ENCODE assay signal across 14 mouse cellular contexts in the genomic region with DNA sequence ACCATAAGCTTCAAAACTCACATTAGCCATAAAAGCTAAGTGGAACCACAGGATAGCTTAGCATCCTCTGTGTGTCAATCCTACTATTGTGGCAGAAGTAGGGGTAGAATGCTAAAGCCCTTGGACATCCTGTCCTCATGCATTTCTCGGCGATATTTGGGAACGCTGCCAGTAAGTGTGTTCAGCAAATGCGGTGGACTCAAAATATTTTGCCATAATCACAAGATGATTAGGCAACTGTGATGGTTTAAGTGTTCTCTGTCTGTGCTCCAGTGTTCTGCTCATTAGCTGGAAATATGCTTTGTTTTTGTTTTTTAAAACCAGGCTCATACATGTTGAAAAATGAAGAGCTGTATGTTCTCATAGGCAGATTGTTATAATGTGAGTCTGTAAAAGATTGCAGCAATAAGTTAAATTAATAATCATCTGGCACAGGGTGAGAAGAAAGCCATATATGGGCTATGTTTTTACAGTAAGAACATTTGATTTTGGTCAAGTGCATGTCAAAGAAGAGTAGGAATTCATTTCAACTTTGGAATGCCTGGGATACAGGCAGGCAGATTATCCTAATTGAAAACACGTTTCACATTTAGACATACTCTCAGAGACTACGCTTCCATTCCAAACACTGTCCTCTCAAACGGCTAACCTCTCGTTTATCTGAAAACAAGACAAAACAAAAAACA. TPM values are rescaled to one million over a fixed set of nuclear protein-coding genes. Genes with fewer than 3 reads are reported as not detected.
DNase-seq lines count a peak whose midpoint lies in the region; ATAC-seq and TF ChIP-seq lines count a peak whose summit lies in the region.
"Had no signal": no experiment of that assay in that cellular context is flagged by ENCODE, and none has a peak within 500 bp of the region (broad histone marks: within the 10 kb centered on the region; RNA-seq: fewer than 3 reads in every experiment).

No protein-coding gene starts in this region.

- 79% methylated on average over 8 of the region's 8 CpGs for WGBS in heart, embryonic 10.5 days
- 38% methylated on average over 8 of the region's 8 CpGs for WGBS in lung, embryonic 14.5 days
- 42% methylated on average over 8 of the region's 8 CpGs for WGBS in stomach, postnatal 0 days

- no peak for TF ChIP-seq EP300 in stomach, postnatal 0 days (optimal IDR thresholded peaks at IDR 0.05)

- no peaks in the 10 kb centered on the region for H3K4me1 ChIP-seq in heart, embryonic 10.5 days
- H3K4me1 ChIP-seq in lung, embryonic 14.5 days (ENCODE audit: insufficient read depth): peaks cover 8% of the 10 kb centered on the region
- H3K4me1 ChIP-seq in stomach, postnatal 0 days (replicated peaks; ENCODE audit: control insufficient read depth, insufficient read depth): 0 out of 2 replicates have a peak, but pooled peaks cover 2% of the 10 kb centered on the region
- H3K4me1 ChIP-seq: forebrain, embryonic 12.5 days; midbrain, embryonic 13.5 days had no signal

- no peaks in the 10 kb centered on the region for H3K9me3 ChIP-seq in heart, embryonic 10.5 days
- no peaks in the 10 kb centered on the region for H3K9me3 ChIP-seq in lung, embryonic 14.5 days (ENCODE audit: low read depth, low read length)
- no peaks in the 10 kb centered on the region for H3K9me3 ChIP-seq in stomach, postnatal 0 days (ENCODE audit: control insufficient read depth, low read length)
- H3K9me3 ChIP-seq: forebrain, embryonic 12.5 days; midbrain, embryonic 13.5 days had no signal

- peak; percentile 68 for ATAC-seq in lung, embryonic 14.5 days (ENCODE audit: insufficient read depth)
- ATAC-seq in granulocyte monocyte progenitor cell, adult 5-6 weeks (replicated peaks; ENCODE audit: poor library complexity, severe bottlenecking): peak; percentile 41
- no peak; the same call in 1 of the 2 replicates for ATAC-seq in stomach, postnatal 0 days (ENCODE audit: low FRiP score, low TSS enrichment)
- ATAC-seq: midbrain, embryonic 13.5 days had no signal

- H3K4me2 ChIP-seq in lung, embryonic 14.5 days: no peak overlapping the region
- H3K4me2 ChIP-seq in stomach, postnatal 0 days (replicated peaks; ENCODE audit: low read depth): no peak overlapping the region
- H3K4me2 ChIP-seq: forebrain, embryonic 12.5 days; midbrain, embryonic 13.5 days had no signal

- no peak overlapping the region for H3K4me3 ChIP-seq in heart, embryonic 10.5 days
- no peak overlapping the region for H3K4me3 ChIP-seq in lung, embryonic 14.5 days (ENCODE audit: low read depth, low read length)
- no peak overlapping the region for H3K4me3 ChIP-seq in stomach, postnatal 0 days (ENCODE audit: low read depth, low read length)
- H3K4me3 ChIP-seq: forebrain, embryonic 12.5 days; gastrocnemius, adult 2 months; layer of hippocampus, adult 2 months; midbrain, embryonic 13.5 days had no signal

- no peak overlapping the region for H3K27ac ChIP-seq in heart, embryonic 10.5 days
- H3K27ac ChIP-seq in lung, embryonic 14.5 days (ENCODE audit: low read depth): peak overlapping the region; percentile 6; the same call in 1 of the 2 replicates
- 0 out of 2 replicates have a peak overlapping the region, but pooled peaks have one; percentile 25 for H3K27ac ChIP-seq in stomach, postnatal 0 days (replicated peaks)
- H3K27ac ChIP-seq: forebrain, embryonic 12.5 days; gastrocnemius, adult 2 months; layer of hippocampus, adult 2 months; midbrain, embryonic 13.5 days had no signal

- no peaks in the 10 kb centered on the region for H3K27me3 ChIP-seq in heart, embryonic 10.5 days (ENCODE audit: insufficient read depth, poor library complexity, severe bottlenecking)
- H3K27me3 ChIP-seq in lung, embryonic 14.5 days (ENCODE audit: insufficient read depth, low read length): no peaks in the 10 kb centered on the region
- no peaks in the 10 kb centered on the region for H3K27me3 ChIP-seq in stomach, postnatal 0 days (ENCODE audit: control insufficient read depth, insufficient read depth, low read length)
- H3K27me3 ChIP-seq: forebrain, embryonic 12.5 days; midbrain, embryonic 13.5 days had no signal

- TF ChIP-seq CTCF in lung, embryonic 14.5 days (IDR thresholded peaks at IDR 0.05; ENCODE audit: low read depth): no peak
- TF ChIP-seq CTCF in stomach, postnatal 0 days (IDR thresholded peaks at IDR 0.05; ENCODE audit: low read depth): no peak

- no peak overlapping the region for H3K9ac ChIP-seq in lung, embryonic 14.5 days
- H3K9ac ChIP-seq in stomach, postnatal 0 days (ENCODE audit: low read length): no peak overlapping the region
- H3K9ac ChIP-seq: forebrain, embryonic 12.5 days; midbrain, embryonic 13.5 days had no signal

- peak; percentile 2 for DNase-seq in heart, adult 8-10 months (ENCODE audit: low spot score)
- DNase-seq in heart, embryonic 10.5 days (ENCODE audit: low spot score): no peak
- DNase-seq in lung, embryonic 14.5 days: peak; percentile 87
- no peak for DNase-seq in lung, postnatal 25 days (ENCODE audit: low spot score)
- no peak for DNase-seq in stomach, postnatal 0 days (ENCODE audit: low spot score)
- no peak for DNase-seq in kidney, adult 11 months
- DNase-seq: cerebellum, adult 2 months; gastrocnemius, adult 2 months; kidney, adult 18-20 months; thymus, adult 2 months had no signal

- no peaks in the 10 kb centered on the region for H3K36me3 ChIP-seq in heart, embryonic 10.5 days
- no peaks in the 10 kb centered on the region for H3K36me3 ChIP-seq in lung, embryonic 14.5 days (ENCODE audit: insufficient read depth)
- no peaks in the 10 kb centered on the region for H3K36me3 ChIP-seq in stomach, postnatal 0 days (ENCODE audit: control insufficient read depth, insufficient read depth, low read length)
- H3K36me3 ChIP-seq: forebrain, embryonic 12.5 days; midbrain, embryonic 13.5 days had no signal

RNA-seq across cellular contexts. Expression of gene Arhgap28, which starts 41.9 kb away (rescaled TPM):
- 1 to 10 TPM; 1.3 to 2.4 (median 2.0) TPM for total RNA-seq in heart, adult 8-10 months (2022)
- polyA plus RNA-seq in heart, embryonic 10.5 days (2016; fragmentation: Nextera tagmentation; extraction: Ambion mirVana): 23.0 and 38.1 TPM in 2 replicates
- polyA plus RNA-seq in lung, embryonic 14.5 days (2014; fragmentation: Nextera tagmentation; extraction: Ambion mirVana): 70.4 and 71.4 TPM in 2 replicates
- total RNA-seq in granulocyte monocyte progenitor cell, adult 5-6 weeks (2014; fragmentation: Nextera tagmentation): 0.90 and 2.1 TPM in 2 replicates
- total RNA-seq in granulocyte monocyte progenitor cell, adult 5-6 weeks (2017): 1.0 and 1.8 TPM in 2 replicates
- 5.7 and 5.8 TPM in 2 replicates for polyA plus RNA-seq in stomach, postnatal 0 days (2015; fragmentation: Nextera tagmentation; extraction: Ambion mirVana)

Comparison
In these comparisons a context has a peak if more than half of its experiments do, and no peak if none do; other contexts are left out.
1. DNase-seq: peak in heart, adult 8-10 months (single experiment) and lung, embryonic 14.5 days (single experiment); none in heart, embryonic 10.5 days (single experiment), lung, postnatal 25 days (single experiment), stomach, postnatal 0 days (single experiment) and kidney, adult 11 months (single experiment).